Mouse (Mus musculus) cerebellum, adult 2 months (tissue): ENCODE data around the gene Jazf1.

Experiments
- CTCF ChIP-seq: fragments of 200-500 bp; IDR thresholded peaks from 2 replicates; pipeline ENCODE4 v1.5.1; 2011; ENCODE audit warnings: low read depth, mild to moderate bottlenecking, control low read depth, low read length, moderate library complexity, borderline replicate concordance; ENCODE audit not compliant: insufficient read depth
- POLR2A ChIP-seq: fragments of 200-500 bp; IDR thresholded peaks from 2 replicates; pipeline ENCODE4 v1.6.1; 2011; ENCODE audit warnings: low read length, control low read depth, borderline replicate concordance; ENCODE audit not compliant: insufficient read depth

GRCm38 (mm10) chr6:52796035-52796598, 272.3 kb downstream of the Jazf1 start:
- TF ChIP-seq CTCF (no peak), POLR2A (no peak)
